Mouse (Mus musculus): Measurements from ENCODE around the gene Samd4b. TPM values are rescaled to one million over a fixed set of nuclear protein-coding genes. Genes with fewer than 3 reads are reported as not detected.

Gene Samd4b
- polyA plus RNA-seq, 1 experiment from 2014 or later, result 40.7 TPM

GRCm38 (mm10) chr7:28583570-28584344 is 14.2 kb downstream of the Samd4b start:
- H3K9ac ChIP-seq (ENCODE audit: low read length), result no peak overlapping the region
- no peaks in the 10 kb centered on the region for H3K36me3 ChIP-seq (ENCODE audit: control insufficient read depth, insufficient read depth, low read length)
- ATAC-seq (replicated peaks; ENCODE audit: low FRiP score) (no peak), DNase-seq (ENCODE audit: low spot score) (no peak)
- peaks cover 5% of the 10 kb centered on the region; the same call in 1 of the 2 replicates for H3K4me1 ChIP-seq (replicated peaks; ENCODE audit: control insufficient read depth, insufficient read depth, low read length)
- no peak overlapping the region for H3K4me3 ChIP-seq (ENCODE audit: low read depth, low read length)
- no peak overlapping the region for H3K27ac ChIP-seq (ENCODE audit: low read depth, low read length)
- WGBS, result 80% methylated on average over 8 of the region's 8 CpGs
- no peaks in the 10 kb centered on the region for H3K9me3 ChIP-seq (ENCODE audit: control insufficient read depth, low read length)
- H3K4me2 ChIP-seq (ENCODE audit: low read depth, low read length, severe bottlenecking), result no peak overlapping the region
- H3K27me3 ChIP-seq (ENCODE audit: control insufficient read depth, insufficient read depth, low read length), result no peaks in the 10 kb centered on the region

- ATAC-seq (replicated peaks; ENCODE audit: low FRiP score), result no peak
- no peak overlapping the region for H3K4me3 ChIP-seq (ENCODE audit: low read depth, low read length)
- no peak overlapping the region for H3K4me2 ChIP-seq (ENCODE audit: low read depth, low read length, severe bottlenecking)
- no peak overlapping the region for H3K9ac ChIP-seq (ENCODE audit: low read length)
- H3K27me3 ChIP-seq (ENCODE audit: control insufficient read depth, insufficient read depth, low read length), result no peaks in the 10 kb centered on the region
- peaks cover 5% of the 10 kb centered on the region; the same call in 1 of the 2 replicates for H3K4me1 ChIP-seq (replicated peaks; ENCODE audit: control insufficient read depth, insufficient read depth, low read length)
- 95% methylated on average over 11 of the region's 11 CpGs for WGBS
- no peak overlapping the region for H3K27ac ChIP-seq (ENCODE audit: low read depth, low read length)
- no peaks in the 10 kb centered on the region for H3K36me3 ChIP-seq (ENCODE audit: control insufficient read depth, insufficient read depth, low read length)
- H3K9me3 ChIP-seq (ENCODE audit: control insufficient read depth, low read length), result no peaks in the 10 kb centered on the region
- no peak for DNase-seq (ENCODE audit: low spot score)
Observed at GRCm38 (mm10) chr7:28582841-28583240, 15.1 kb downstream of the Samd4b start.

GRCm38 (mm10) chr7:28581721-28582120 is 16.2 kb downstream of the Samd4b start:
- Histone ChIP-seq H3K9ac (ENCODE audit: low read length) (no peak overlapping the region), H3K4me1 (replicated peaks; ENCODE audit: control insufficient read depth, insufficient read depth, low read length) (peaks cover 3% of the 10 kb centered on the region; the same call in 1 of the 2 replicates), H3K27ac (ENCODE audit: low read depth, low read length) (no peak overlapping the region), H3K9me3 (ENCODE audit: control insufficient read depth, low read length) (no peaks in the 10 kb centered on the region), H3K27me3 (ENCODE audit: control insufficient read depth, insufficient read depth, low read length) (no peaks in the 10 kb centered on the region), H3K36me3 (ENCODE audit: control insufficient read depth, insufficient read depth, low read length) (no peaks in the 10 kb centered on the region), H3K4me2 (ENCODE audit: low read depth, low read length, severe bottlenecking) (no peak overlapping the region), H3K4me3 (ENCODE audit: low read depth, low read length) (no peak overlapping the region)
- ATAC-seq (replicated peaks; ENCODE audit: low FRiP score) (no peak), DNase-seq (ENCODE audit: low spot score) (no peak)
- 87% methylated on average over 4 of the region's 4 CpGs for WGBS

GRCm38 (mm10) chr7:28579826-28580225 is 18.1 kb downstream of the Samd4b start:
- Histone ChIP-seq H3K9me3 (ENCODE audit: control insufficient read depth, low read length) (no peaks in the 10 kb centered on the region), H3K4me3 (ENCODE audit: low read depth, low read length) (no peak overlapping the region), H3K4me1 (replicated peaks; ENCODE audit: control insufficient read depth, insufficient read depth, low read length) (peaks cover 2% of the 10 kb centered on the region; the same call in 1 of the 2 replicates), H3K27ac (ENCODE audit: low read depth, low read length) (no peak overlapping the region), H3K9ac (ENCODE audit: low read length) (no peak overlapping the region), H3K4me2 (ENCODE audit: low read depth, low read length, severe bottlenecking) (no peak overlapping the region), H3K27me3 (ENCODE audit: control insufficient read depth, insufficient read depth, low read length) (no peaks in the 10 kb centered on the region), H3K36me3 (ENCODE audit: control insufficient read depth, insufficient read depth, low read length) (no peaks in the 10 kb centered on the region)
- DNase-seq (ENCODE audit: low spot score) (no peak), ATAC-seq (replicated peaks; ENCODE audit: low FRiP score) (no peak)
- WGBS, result 78% methylated on average over 5 of the region's 5 CpGs

GRCm38 (mm10) chr7:28578543-28579053 is 19.3 kb downstream of the Samd4b start:
- H3K36me3 ChIP-seq (ENCODE audit: control insufficient read depth, insufficient read depth, low read length), result no peaks in the 10 kb centered on the region
- H3K27ac ChIP-seq (ENCODE audit: low read depth, low read length), result no peak overlapping the region
- no peak overlapping the region for H3K4me3 ChIP-seq (ENCODE audit: low read depth, low read length)
- ATAC-seq (replicated peaks; ENCODE audit: low FRiP score), result no peak
- DNase-seq (ENCODE audit: low spot score), result no peak
- peaks cover 2% of the 10 kb centered on the region; the same call in 1 of the 2 replicates for H3K4me1 ChIP-seq (replicated peaks; ENCODE audit: control insufficient read depth, insufficient read depth, low read length)
- H3K4me2 ChIP-seq (ENCODE audit: low read depth, low read length, severe bottlenecking), result no peak overlapping the region
- no peaks in the 10 kb centered on the region for H3K9me3 ChIP-seq (ENCODE audit: control insufficient read depth, low read length)
- no peaks in the 10 kb centered on the region for H3K27me3 ChIP-seq (ENCODE audit: control insufficient read depth, insufficient read depth, low read length)
- 80% methylated on average over 5 of the region's 5 CpGs for whole genome bisulfite sequencing
- H3K9ac ChIP-seq (ENCODE audit: low read length), result no peak overlapping the region

GRCm38 (mm10) chr7:28577826-28578542 is 20.0 kb downstream of the Samd4b start:
- Histone ChIP-seq H3K4me3 (ENCODE audit: low read depth, low read length) (no peak overlapping the region), H3K9ac (ENCODE audit: low read length) (no peak overlapping the region), H3K4me1 (replicated peaks; ENCODE audit: control insufficient read depth, insufficient read depth, low read length) (peaks cover 2% of the 10 kb centered on the region; the same call in 1 of the 2 replicates), H3K27ac (ENCODE audit: low read depth, low read length) (no peak overlapping the region), H3K4me2 (ENCODE audit: low read depth, low read length, severe bottlenecking) (no peak overlapping the region), H3K36me3 (ENCODE audit: control insufficient read depth, insufficient read depth, low read length) (no peaks in the 10 kb centered on the region), H3K27me3 (ENCODE audit: control insufficient read depth, insufficient read depth, low read length) (no peaks in the 10 kb centered on the region), H3K9me3 (ENCODE audit: control insufficient read depth, low read length) (no peaks in the 10 kb centered on the region)
- no peak for DNase-seq (ENCODE audit: low spot score)
- 83% methylated on average over 9 of the region's 9 CpGs for WGBS
- no peak for ATAC-seq (replicated peaks; ENCODE audit: low FRiP score)

- Histone ChIP-seq H3K4me2 (ENCODE audit: low read depth, low read length, severe bottlenecking) (no peak overlapping the region), H3K4me3 (ENCODE audit: low read depth, low read length) (no peak overlapping the region), H3K4me1 (replicated peaks; ENCODE audit: control insufficient read depth, insufficient read depth, low read length) (peaks cover 2% of the 10 kb centered on the region; the same call in 1 of the 2 replicates), H3K27ac (ENCODE audit: low read depth, low read length) (no peak overlapping the region), H3K9ac (ENCODE audit: low read length) (no peak overlapping the region), H3K9me3 (ENCODE audit: control insufficient read depth, low read length) (no peaks in the 10 kb centered on the region), H3K36me3 (ENCODE audit: control insufficient read depth, insufficient read depth, low read length) (no peaks in the 10 kb centered on the region), H3K27me3 (ENCODE audit: control insufficient read depth, insufficient read depth, low read length) (no peaks in the 10 kb centered on the region)
- ATAC-seq (replicated peaks; ENCODE audit: low FRiP score) (no peak), DNase-seq (ENCODE audit: low spot score) (no peak)
- 75% methylated on average over 5 of the region's 5 CpGs for WGBS
Observed at GRCm38 (mm10) chr7:28576271-28576914, 21.6 kb downstream of the Samd4b start.

GRCm38 (mm10) chr7:28575597-28575996 is 22.3 kb downstream of the Samd4b start:
- H3K4me2 ChIP-seq (ENCODE audit: low read depth, low read length, severe bottlenecking), result no peak overlapping the region
- no peak overlapping the region for H3K27ac ChIP-seq (ENCODE audit: low read depth, low read length)
- no peaks in the 10 kb centered on the region for H3K36me3 ChIP-seq (ENCODE audit: control insufficient read depth, insufficient read depth, low read length)
- no peak for ATAC-seq (replicated peaks; ENCODE audit: low FRiP score)
- H3K9ac ChIP-seq (ENCODE audit: low read length), result no peak overlapping the region
- H3K27me3 ChIP-seq (ENCODE audit: control insufficient read depth, insufficient read depth, low read length), result no peaks in the 10 kb centered on the region
- no peaks in the 10 kb centered on the region for H3K9me3 ChIP-seq (ENCODE audit: control insufficient read depth, low read length)
- peaks cover 2% of the 10 kb centered on the region; the same call in 1 of the 2 replicates for H3K4me1 ChIP-seq (replicated peaks; ENCODE audit: control insufficient read depth, insufficient read depth, low read length)
- 94% methylated on average over 11 of the region's 11 CpGs for WGBS
- DNase-seq (ENCODE audit: low spot score), result no peak
- no peak overlapping the region for H3K4me3 ChIP-seq (ENCODE audit: low read depth, low read length)

All from forebrain, embryonic 11.5 days (tissue).